Mouse (Mus musculus) lung, postnatal 4 days (tissue): ENCODE measurements at regions not wholly inside any gene's neighbourhood (a gene's known extent, or its start where the extent isn't known, plus 50 kb on each side); places are given as distances from the start of the nearest gene placed in this dataset.
"Not testable (repeated sequence)": the region's sequence is repeated elsewhere in the genome, so short reads cannot be mapped to it uniquely, and the experiment has no call there.

Source experiments
- DNase-seq, 2 experiments: peaks; one replicate each; pipeline ENCODE4 v3.0.0; 2021

- DNase-seq: peak; percentile 25 to 41
Observed at GRCm38 (mm10) chr1:88752332-88752731, 50.3 kb upstream of the Arl4c start.

- peak; percentile 68 to 79 for DNase-seq
Observed at GRCm38 (mm10) chr1:88756658-88757057, 54.6 kb upstream of the Arl4c start.

- DNase-seq: peak; percentile 27 to 39
Observed at GRCm38 (mm10) chr1:88757162-88757561, 55.1 kb upstream of the Arl4c start.

GRCm38 (mm10) chr1:88757746-88758145 is 55.7 kb upstream of the Arl4c start:
- DNase-seq: peak; percentile 39 to 72

- no peak for DNase-seq
Observed at GRCm38 (mm10) chr1:88760643-88761042, 58.6 kb upstream of the Arl4c start.

GRCm38 (mm10) chr1:88761121-88761520 is 59.1 kb upstream of the Arl4c start:
- DNase-seq: no peak

GRCm38 (mm10) chr1:88763725-88764364 is 61.8 kb upstream of the Arl4c start:
- no peak for DNase-seq

- no peak for DNase-seq
Observed at GRCm38 (mm10) chr1:88764478-88764877, 62.5 kb upstream of the Arl4c start.

- DNase-seq: no peak
Observed at GRCm38 (mm10) chr1:88777009-88777408, 75.0 kb upstream of the Arl4c start.

- DNase-seq: no peak
Observed at GRCm38 (mm10) chr1:88780262-88780661, 78.2 kb upstream of the Arl4c start.

- no peak for DNase-seq
Observed at GRCm38 (mm10) chr1:88783083-88783482, 81.1 kb upstream of the Arl4c start.

- DNase-seq: no peak
Observed at GRCm38 (mm10) chr1:88784866-88785620, 83.0 kb upstream of the Arl4c start.

- no peak for DNase-seq
Observed at GRCm38 (mm10) chr1:88786066-88786465, 84.0 kb upstream of the Arl4c start.

- DNase-seq: no peak
Observed at GRCm38 (mm10) chr1:88790674-88791073, 88.7 kb upstream of the Arl4c start.

- no peak for DNase-seq
Observed at GRCm38 (mm10) chr1:88794926-88795325, 92.9 kb upstream of the Arl4c start.

- DNase-seq: no peak
Observed at GRCm38 (mm10) chr1:88798473-88798872, 96.5 kb upstream of the Arl4c start.

GRCm38 (mm10) chr1:88798874-88799273 is 96.9 kb upstream of the Arl4c start:
- no peak for DNase-seq

GRCm38 (mm10) chr1:88799343-88799742 is 97.3 kb upstream of the Arl4c start:
- DNase-seq: no peak

- DNase-seq: no peak
Observed at GRCm38 (mm10) chr1:88799789-88800188, 97.8 kb upstream of the Arl4c start.

GRCm38 (mm10) chr1:88800411-88800810 is 98.4 kb upstream of the Arl4c start:
- peak; percentile 17 to 56 for DNase-seq

- DNase-seq: not testable (repeated sequence)
Observed at GRCm38 (mm10) chr1:88801151-88801550, 99.1 kb upstream of the Arl4c start.

GRCm38 (mm10) chr1:88806960-88807359 is 104.9 kb upstream of the Arl4c start:
- peak in 1 of 2 experiments; percentile 18 for DNase-seq

GRCm38 (mm10) chr1:88807901-88808300 is 105.9 kb upstream of the Arl4c start:
- no peak for DNase-seq

- no peak for DNase-seq
Observed at GRCm38 (mm10) chr1:88808508-88808907, 106.5 kb upstream of the Arl4c start.
